Mouse (Mus musculus) gonadal fat pad, adult 2 months (tissue): Measurements from ENCODE around the gene Olfr923. TPM values are rescaled to one million over a fixed set of nuclear protein-coding genes. Genes with fewer than 3 reads are reported as not detected.
"Not testable (repeated sequence)": the region's sequence is repeated elsewhere in the genome, so short reads cannot be mapped to it uniquely, and the experiment has no call there.

ENCODE experiments used
- DNase-seq: peaks from one replicate; pipeline ENCODE4 v3.0.0-alpha.2; 2012; ENCODE audit warnings: low read depth
- polyA plus RNA-seq: library from polyadenylated mRNA; depleted of rRNA; stranded (reverse); fragments of >200 nt; gene quantifications from 2 replicates; pipeline ENCODE4 v1.2.3, GENCODE M21; 2012; rRNA removed

Olfr923 gene
- not detected in 2 replicates for polyA plus RNA-seq

DNA sequence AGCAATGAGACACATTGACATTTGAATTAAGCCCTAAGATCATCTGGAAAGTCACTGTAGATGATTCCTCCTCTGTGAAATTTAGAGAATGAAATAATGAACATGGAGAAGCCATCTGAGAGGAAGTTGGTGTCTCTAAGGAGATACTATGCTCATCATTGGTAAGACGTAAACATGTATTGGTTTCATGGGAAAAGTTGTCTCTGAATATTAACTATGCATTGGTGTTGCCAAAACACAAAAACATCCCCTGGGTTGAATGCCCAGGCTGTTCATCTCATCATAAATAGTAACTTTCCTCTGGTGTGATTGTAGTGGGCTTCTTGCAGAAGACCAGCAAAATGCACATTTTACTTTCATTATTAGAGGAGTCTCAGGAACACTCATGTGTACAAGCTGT is at the start of gene Olfr923:
Gene Olfr923, plus strand, starts transcription at position 301 of the 400 bp plus-strand sequence.
- DNase-seq, result no peak

DNA sequence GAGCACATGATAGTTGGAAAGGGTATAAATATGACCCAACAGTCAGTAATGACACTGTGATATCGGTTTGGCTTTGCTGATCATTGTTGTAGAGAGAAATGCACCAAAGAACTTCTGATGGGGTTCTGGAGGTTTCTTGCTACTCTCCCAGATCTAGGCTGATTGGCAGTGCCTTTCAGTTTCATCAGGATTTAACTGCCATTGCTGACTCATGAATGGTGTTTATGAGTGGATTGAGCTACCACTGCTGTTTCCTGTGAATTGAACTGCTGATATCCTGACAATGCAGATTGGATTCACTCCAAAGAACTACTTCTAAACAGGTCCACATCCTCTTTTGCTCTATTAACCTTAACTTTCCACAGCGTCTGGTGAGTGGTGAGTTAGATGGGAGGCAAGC is 33.7 kb upstream of the Olfr923 start:
- DNase-seq, result no peak

DNA sequence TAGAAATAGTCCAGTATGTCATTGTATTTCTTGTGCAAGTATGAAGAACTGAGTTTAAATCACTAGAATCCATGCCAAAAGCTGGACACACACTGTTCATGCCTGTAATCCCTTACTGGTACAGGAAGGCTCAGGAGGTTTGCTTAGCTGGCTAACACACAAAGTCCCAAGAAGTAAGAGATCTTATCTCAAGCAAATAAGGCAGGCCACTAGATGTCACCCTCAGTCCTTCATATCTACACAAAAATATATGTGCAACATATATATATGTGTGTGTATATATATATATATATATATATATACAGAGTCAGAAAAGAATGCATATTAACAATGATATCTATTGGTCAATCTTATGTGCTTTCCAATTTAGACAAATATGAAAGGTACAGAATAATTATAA is 20.6 kb upstream of the Olfr923 start:
- DNase-seq, result peak; percentile 30

DNA sequence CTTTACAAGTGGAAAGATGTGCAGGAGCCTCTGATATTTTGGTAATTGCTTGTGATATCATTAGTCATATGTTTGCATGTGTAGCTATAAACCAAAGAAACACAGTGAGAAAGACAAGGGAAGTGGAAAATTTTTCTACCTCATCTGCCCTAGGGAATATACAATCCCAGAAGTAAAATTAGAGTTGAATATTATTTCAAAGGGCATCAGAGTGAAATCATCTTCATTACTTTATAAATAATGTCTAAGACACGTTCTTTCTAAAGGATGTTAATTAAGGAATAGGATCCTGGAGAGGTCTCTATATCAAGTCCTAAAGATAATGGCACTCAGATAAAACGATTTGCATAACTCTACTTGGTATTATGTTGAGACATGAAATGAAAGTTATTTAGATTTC is 12.0 kb upstream of the Olfr923 start, which contains the start of gene Olfr922:
Gene Olfr922, plus strand, starts transcription at position 301 of the 400 bp plus-strand sequence.
- DNase-seq, result no peak

DNA sequence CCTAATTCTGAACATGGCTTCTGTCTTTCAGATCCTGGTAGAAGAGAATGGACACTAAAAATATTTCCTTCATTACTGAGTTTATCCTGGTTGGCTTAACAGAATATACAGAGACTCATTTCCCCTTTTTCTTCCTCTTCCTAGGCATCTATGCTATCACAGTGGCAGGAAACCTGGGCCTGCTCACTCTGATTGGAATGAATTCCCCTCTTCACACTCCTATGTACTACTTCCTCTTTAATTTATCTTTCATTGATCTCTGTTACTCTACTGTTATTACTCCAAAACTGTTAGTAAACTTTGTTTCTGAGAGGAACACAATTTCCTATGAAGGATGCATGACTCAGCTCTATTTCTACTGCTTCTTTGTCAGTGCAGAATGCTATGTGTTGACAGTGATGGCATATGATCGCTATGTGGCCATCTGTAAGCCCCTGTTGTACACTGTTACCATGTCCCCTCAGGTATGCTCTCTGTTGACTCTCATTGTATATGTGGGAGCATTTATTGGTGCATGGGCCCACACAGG is 10.8 kb upstream of the Olfr923 start:
- DNase-seq, result no peak

DNA sequence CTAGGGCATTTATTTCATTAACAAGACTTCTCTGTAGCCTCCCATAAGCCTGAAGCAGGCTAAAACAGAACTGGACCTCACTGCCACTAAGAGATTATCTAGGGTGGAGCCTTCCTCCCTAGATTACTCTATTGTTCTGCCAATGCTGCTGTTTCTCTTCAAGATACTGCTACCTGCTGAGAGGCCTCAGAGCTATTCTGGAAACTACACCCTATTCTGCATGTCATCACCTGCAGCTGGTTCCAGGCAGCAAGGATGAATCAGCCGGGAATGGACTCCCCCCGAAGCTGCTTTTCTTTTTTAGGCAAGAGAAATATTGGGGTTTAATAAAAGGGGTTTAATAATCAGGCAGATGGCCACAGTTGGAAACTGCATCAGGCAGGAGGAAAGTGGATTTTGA is 6.7 kb downstream of the Olfr923 start:
- no peak for DNase-seq

DNA sequence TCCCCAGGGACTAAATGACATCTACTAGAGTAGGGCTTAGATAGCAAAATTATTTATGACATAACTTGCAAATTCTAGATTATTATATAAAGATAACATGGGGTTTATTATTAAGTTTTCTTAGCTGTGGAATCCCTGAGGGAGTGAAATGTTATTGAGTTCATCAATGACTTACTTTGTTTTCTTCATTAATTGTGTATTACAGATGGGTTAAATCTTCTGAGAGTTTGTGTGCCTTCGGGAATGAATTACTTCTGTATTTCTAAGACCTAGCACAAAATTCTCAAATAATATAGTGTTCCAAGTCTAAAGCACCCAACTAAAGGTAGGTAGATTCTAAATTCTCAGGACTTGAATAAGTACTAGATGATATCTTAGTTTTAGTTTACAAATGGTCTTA is 17.8 kb downstream of the Olfr923 start, which contains the start of gene Olfr924:
Gene Olfr924, plus strand, starts transcription at position 301 of the 400 bp plus-strand sequence.
- DNase-seq, result no peak

DNA sequence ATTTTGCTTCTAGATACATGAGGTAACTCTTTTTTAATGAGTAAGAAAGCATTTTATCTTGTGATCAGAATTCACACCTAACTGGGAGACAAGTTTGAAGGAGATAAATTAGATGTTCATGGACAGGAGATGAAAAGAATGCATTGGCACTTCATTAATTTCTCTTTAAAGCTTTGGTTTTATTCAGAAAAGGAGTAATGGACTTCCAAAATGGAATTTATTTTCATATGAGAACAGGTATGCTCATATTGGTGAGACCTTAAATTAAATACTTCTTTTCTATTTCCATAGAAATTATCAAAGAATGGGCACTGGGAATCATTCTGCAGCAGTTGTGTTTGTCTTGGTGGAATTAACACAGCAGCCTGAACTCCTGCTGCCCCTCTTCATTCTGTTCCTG is 28.4 kb downstream of the Olfr923 start, which contains the start of gene Olfr26:
Gene Olfr26, plus strand, starts transcription at position 301 of the 400 bp plus-strand sequence.
- DNase-seq, result no peak

DNA sequence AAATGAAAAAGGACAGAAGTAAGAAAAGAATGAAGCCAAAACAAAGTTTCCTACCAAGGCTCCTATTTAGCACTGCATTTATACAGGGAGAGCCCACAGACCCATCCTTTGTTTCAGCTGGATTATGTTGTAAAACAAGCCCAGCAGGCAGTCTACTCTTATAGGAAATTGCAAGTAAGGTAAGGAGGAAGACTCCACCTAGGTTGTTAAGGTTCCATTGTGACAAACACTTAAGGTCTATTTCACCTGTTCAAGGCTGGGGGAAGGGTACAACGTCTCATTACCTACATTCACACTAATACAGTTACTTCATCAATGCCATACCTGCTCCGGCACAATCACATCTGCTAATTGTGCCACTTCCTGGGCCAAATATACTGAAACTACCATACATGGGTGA is 48.5 kb downstream of the Olfr923 start:
- DNase-seq, result not testable (repeated sequence)

DNA sequence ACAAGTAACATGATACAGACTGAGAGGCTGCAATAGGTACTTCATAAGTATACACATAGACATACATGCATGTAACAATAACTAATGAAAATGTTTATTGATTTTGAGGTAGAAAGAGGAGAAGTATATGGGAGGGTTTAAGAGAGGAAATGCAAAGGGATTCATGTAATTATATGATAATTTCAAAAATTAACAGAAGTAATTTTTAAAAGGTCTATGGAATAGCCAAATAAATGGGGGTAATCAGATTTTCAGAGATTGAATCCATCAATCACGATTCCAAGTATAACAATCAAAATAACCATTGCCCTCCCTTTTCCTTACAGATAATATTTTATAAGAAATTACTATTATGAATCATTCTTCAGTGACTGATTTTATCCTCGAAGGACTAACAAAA is 50.5 kb downstream of the Olfr923 start, which contains the start of gene Olfr926:
Gene Olfr926, plus strand, starts transcription at position 301 of the 400 bp plus-strand sequence.
- no peak for DNase-seq

Other genes with a start within 250 kb of the Olfr923 start
- gene Olfr912, start 246.4 kb upstream of the Olfr923 start, polyA plus RNA-seq, result not detected in 2 replicates
- not detected in 2 replicates for gene Olfr913, start 233.8 kb upstream of the Olfr923 start, polyA plus RNA-seq
- gene Olfr914, start 221.4 kb upstream of the Olfr923 start, polyA plus RNA-seq, result not detected in 2 replicates
- gene Olfr916, start 166.7 kb upstream of the Olfr923 start, polyA plus RNA-seq, result not detected in 2 replicates
- gene Olfr917, start 160.7 kb upstream of the Olfr923 start, polyA plus RNA-seq, result not detected in 2 replicates
- not detected in 2 replicates for gene Olfr918, start 151.9 kb upstream of the Olfr923 start, polyA plus RNA-seq
- gene Olfr919, start 122.9 kb upstream of the Olfr923 start, polyA plus RNA-seq, result not detected in 2 replicates
- gene Vwa5a, start 108.3 kb upstream of the Olfr923 start, polyA plus RNA-seq, result 18.3 and 23.6 TPM in 2 replicates
- 0.19 and 0.20 TPM in 2 replicates for gene Olfr920, start 74.2 kb upstream of the Olfr923 start, polyA plus RNA-seq
- 0.03 TPM in 1 of 2 replicates, not detected in the other for gene Olfr921, start 53.5 kb upstream of the Olfr923 start, polyA plus RNA-seq
- not detected in 2 replicates for gene Olfr922, start 11.9 kb upstream of the Olfr923 start, polyA plus RNA-seq
- not detected in 2 replicates for gene Olfr924, start 17.9 kb downstream of the Olfr923 start, polyA plus RNA-seq
- gene Olfr26, start 28.5 kb downstream of the Olfr923 start, polyA plus RNA-seq, result not detected in 2 replicates
- not detected in 2 replicates for gene Olfr926, start 50.6 kb downstream of the Olfr923 start, polyA plus RNA-seq
- gene Olfr930, start 103.3 kb downstream of the Olfr923 start, polyA plus RNA-seq, result not detected in 2 replicates
- gene Olfr933, start 145.8 kb downstream of the Olfr923 start, polyA plus RNA-seq, result not detected in 2 replicates
- not detected in 2 replicates for gene Olfr934, start 161.8 kb downstream of the Olfr923 start, polyA plus RNA-seq
- gene Olfr935, start 173.1 kb downstream of the Olfr923 start, polyA plus RNA-seq, result not detected in 2 replicates
- not detected in 2 replicates for gene Olfr146, start 196.8 kb downstream of the Olfr923 start, polyA plus RNA-seq
- gene Olfr937, start 238.4 kb downstream of the Olfr923 start, polyA plus RNA-seq, result not detected in 2 replicates